Mouse (Mus musculus): ENCODE measurements at regions not wholly inside any gene's neighbourhood (a gene's known extent, or its start where the extent isn't known, plus 50 kb on each side); places are given as distances from the start of the nearest gene placed in this dataset.

GRCm38 (mm10) chr8:9060166-9060565, 369.8 kb upstream of the Arglu1 start:
- TF ChIP-seq CTCF (IDR thresholded peaks at IDR 0.05; ENCODE audit: low read depth) (no peak), EP300 (IDR thresholded peaks at IDR 0.05; ENCODE audit: low read depth) (no peak)
